Mouse (Mus musculus): ENCODE results near the gene Wdr20rt.
"Not testable (repeated sequence)": the region's sequence is repeated elsewhere in the genome, so short reads cannot be mapped to it uniquely, and the experiment has no call there.

Wdr20rt gene

DNA sequence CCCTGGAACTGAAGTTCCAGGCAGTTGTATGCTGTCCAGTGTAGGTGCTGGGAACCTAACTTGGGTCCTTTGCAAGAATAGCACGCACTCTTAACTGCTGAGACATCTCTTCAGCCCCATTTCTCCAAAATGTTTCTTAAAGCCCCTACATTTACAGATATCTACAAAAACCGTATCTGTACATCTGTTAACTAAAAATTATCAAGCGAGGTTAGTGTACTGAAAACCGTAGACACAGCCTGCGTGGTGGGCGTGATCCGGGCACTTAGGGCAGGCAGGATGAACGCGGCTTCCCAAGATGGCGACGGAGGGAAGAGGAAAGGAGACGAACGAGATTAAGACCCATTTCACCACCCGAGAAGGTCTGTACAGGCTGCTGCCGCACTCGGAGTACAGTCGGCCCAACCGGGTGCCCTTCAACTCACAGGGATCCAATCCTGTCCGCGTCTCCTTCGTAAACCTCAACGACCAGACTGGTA is at the start of gene Wdr20rt:
TSS of gene Wdr20rt (plus strand) at position 51 of the 479 bp plus-strand sequence.
- no peak for DNase-seq

DNA sequence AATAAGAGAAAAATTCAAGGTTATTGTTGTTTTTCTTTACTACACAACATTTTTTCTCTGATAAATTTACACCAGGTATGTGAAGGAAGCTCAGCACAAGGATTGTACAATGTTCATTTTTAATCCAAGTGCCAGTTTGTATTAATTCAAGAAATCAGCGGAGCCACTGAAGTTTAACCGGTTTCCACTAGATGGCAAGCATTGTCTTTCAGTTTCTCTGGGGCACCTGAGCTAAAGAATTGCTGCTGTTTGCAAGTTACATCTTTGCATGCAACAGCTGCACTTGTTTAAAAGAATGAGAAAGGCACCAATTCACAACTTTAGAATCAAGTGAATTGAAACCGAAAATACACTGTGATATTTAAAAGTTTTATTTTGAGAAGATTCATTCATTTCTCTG is 38.0 kb upstream of the Wdr20rt start:
- no peak for DNase-seq

DNA sequence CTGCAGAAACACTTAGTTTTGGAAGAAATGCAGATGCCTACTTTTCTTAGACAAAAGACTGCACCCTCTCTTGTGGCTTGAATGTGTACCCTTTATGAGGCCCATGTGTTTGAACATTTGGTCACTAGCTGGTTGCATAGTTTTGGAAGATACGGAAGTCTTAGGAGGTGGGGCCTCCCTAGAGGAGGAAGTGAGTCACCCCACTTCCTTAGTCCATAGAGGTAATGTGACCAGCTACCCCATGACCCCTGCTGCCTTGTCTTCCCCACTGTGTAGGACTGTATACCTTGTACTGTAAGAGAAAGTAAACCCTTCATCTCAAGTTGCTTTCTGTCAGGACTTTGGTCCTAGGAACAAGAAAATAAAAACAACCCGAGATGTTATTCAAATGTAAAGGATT is 36.1 kb upstream of the Wdr20rt start:
- no peak for DNase-seq

DNA sequence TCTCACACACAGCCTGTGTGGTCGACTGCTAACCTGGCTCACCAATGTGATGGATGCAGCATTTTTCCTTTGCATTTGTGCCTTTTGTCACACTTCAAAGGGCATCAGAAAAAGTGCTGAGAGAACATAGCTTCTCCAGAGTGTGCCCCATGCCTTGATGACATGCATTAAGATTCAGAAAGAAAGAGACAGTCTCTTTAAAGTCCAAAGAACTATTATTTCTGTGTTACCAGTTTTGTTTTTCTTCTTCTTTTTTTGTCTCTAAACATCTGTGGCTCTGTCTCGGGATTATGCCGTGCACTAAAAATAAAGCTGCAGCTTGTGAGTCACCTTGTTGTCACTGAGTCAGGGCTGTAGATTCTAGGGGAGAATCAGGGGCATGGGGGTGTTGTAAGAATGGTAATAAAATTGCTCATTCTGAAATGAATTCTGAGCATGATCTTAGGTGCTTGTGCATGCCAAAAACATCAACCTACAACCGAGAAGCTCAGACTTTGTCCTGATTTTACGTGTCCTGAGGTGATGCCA is 31.2 kb upstream of the Wdr20rt start:
- DNase-seq, result no peak

DNA sequence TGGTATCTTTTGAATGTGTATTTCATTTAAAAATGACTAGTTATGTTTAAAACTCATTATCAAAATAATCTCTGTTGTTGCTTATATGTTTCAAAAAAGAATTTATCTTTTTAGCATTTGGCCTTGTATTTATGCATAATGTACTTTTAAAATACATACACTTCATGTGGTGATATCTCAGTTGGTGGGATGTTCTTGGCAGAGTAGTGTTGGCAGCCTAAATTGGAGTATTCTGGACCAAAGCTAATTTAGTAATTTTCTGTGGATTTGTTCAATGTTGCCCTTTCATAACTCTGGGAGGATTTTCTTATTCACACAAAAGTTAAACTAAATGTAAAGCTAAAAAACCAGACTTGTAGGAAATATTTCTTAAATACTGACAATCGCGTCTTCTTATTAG is 23.5 kb upstream of the Wdr20rt start:
- DNase-seq, result no peak

DNA sequence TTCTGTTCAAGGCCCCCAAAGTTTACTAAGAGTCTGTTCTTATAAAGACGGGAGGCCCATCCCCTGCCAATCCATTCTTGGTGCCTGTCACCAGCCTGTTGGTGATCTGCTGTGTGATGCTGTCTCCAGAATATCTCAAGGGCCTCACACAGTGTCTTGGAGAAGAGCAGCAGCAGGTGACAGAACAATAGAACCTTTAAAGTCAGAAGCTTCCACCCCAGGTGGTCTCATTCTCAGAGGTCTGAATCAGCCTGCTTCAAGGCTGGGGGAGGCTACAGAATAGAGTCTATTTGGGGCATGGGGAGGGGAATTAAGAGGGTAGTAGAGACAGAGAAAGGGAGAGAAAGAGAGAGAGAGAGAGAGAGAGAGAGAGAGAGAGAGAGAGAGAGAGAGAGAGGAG is 18.9 kb upstream of the Wdr20rt start:
- no peak for DNase-seq

DNA sequence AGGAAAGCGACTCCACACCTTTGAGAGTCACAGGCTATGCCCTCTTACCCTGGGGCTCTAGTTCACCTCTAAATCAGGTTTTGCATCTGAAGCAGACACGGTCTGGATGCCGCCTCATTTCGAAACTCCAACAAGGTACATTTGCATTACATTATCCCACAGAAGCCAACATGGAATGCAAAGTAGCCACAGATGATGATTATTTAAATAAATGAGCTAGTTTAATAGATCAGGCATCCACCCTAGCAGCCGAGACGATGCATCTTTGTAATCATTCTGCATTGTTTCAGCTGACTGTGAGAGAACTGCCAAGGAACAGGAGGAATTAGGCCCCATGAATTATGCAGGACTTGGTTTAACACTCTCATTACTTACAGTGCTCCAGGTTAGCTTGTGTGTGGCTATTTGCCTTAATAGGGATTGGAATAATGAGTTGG is 8.9 kb upstream of the Wdr20rt start:
- no peak for DNase-seq

DNA sequence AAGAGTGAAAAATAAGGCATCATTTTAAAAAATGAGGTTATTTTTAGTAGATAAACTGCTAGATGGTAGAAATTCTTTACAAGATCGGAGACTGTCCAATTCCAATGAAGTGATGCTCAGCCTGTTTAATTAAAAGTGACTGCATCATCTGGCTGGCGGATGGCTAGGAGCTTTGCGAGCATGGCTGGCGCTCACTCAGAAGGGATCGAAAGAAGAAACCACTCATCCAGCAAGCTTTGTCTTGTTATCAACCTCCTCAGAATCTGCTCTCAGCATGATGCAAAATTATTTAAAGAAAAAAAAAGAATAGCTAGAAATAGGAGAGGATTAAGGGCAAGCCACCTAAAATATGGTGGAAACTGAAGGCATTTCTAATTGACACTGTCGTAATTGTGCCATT is 3.3 kb downstream of the Wdr20rt start:
- DNase-seq, result no peak

DNA sequence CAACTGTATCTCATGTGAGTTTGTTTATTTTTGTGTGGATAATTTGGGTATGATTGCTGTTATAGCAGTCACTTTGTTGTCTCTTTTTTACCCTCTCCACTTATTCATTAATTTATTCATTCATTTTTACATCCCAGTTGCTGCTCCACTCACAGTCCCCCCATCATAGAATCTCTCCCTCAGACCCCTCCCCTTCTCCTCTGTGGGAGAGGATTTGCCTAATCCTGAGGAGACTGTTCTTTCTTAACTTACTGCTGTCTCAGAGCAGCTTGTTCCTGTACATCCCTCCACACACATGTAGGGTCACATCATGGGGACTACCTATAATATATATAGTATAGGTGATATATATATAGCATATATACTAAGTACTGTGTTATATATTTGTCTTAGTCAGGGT is 3.7 kb downstream of the Wdr20rt start:
- no peak for DNase-seq

DNA sequence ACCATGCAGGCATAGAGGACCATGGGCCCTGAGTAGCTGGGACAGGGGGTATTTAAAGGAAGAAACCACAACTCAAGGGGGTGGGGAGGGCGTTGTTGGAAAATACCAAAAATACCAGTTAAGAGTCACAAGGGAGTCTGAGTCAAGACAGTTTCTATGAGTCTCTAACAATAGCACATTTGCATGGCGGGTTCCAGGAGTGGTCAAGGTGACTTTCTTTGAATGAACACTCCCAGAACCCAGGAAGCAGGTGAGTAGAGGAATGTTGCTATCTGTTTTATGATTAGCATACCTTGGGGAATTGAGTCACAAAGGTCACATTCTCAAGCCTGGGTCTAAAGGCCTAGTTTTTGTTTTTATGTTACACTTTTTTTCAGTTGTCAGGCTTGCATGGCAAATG is 7.5 kb downstream of the Wdr20rt start:
- DNase-seq, result not testable (repeated sequence)

DNA sequence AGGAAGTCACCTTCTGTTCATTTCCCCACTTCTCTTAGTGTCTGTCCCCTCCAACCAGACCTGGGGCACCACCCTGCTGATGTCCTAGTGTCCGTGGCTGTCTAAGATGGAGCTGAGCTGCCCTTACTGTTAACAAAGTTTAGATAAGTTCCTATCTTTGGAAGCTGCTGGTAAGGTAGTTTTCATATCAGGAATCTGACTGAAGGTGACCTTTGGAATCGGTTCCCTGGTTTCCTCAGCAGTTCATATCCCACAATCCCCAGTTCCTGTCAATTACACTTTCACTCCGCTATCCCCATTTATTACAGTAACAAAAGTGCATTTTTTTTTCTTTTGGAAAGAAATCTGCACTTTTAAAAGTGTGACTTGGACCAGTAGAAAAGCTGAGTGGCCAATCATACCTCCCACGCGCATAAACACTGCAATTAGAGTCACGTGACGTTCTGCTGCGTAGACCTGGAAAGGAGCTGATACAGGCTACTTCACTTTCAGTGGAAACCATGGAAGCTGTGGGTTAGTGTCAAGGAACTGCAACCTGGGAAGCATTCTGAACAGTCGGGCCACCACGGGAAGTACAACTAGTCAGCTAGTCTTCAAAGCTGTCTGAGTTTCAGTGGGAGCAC is 24.9 kb downstream of the Wdr20rt start:
- no peak for DNase-seq

DNA sequence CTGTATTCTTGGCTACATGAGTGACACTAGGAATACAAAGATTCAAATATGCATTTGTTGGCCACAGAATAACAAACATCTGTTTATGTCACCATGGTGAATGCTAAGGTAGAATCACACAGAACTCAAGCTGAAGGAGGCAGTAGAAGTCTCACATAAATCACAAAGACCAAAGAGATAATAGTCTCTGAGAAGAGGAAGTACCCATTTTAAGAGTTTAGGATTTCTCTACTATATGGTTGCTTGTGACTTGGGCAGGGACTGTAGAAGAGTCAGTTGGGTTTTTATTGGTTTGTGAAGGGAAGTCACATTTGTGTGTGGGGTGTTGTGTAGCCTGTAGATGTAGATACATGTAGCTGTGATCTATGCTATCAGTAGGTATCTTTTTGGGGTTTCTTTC is 31.6 kb downstream of the Wdr20rt start:
- DNase-seq, result no peak

DNA sequence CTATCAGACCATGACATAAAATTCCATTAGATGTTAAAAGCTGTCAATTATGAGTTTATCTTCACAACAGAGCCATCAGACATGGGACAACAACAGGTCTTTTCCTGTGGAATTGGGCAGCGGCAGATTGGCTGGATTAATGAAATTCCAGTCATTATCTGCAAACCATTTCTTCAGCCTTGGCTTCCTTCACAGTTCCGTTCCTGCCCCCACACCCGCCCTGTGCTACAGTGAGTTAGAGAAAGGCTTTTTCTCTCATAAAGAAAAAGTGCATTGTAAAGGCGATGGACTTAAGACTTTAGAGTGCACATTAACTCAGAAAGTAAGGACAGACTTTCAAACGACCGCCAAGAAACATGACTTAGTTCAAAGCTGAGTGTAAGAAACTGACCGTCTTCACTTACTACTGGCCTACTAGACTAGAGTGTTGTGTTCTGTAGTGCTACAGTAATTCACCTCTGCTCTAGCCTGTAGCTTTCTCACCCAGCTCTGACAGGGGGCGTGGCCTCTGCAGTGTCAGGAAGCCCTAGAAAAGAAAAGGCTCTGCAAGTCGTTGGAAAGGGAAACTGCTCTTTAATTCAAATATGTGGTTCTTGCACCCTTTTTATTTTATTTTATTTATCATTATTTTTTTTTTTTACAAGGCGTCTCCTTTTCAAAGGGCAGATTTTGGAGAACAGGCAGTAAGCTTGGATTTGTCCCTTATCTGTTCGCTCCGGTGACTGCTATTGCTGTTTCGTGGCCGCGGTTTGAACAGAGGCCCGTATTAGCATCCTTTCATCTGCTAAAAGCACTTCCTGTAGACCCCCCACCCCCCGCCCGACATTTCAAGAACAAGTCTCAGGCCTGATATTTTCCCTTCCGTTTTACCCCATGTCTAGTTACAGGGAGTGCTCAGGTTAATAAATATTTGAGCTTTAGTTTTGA is 33.2 kb downstream of the Wdr20rt start:
- peak; percentile 36 to 47 for DNase-seq

DNA sequence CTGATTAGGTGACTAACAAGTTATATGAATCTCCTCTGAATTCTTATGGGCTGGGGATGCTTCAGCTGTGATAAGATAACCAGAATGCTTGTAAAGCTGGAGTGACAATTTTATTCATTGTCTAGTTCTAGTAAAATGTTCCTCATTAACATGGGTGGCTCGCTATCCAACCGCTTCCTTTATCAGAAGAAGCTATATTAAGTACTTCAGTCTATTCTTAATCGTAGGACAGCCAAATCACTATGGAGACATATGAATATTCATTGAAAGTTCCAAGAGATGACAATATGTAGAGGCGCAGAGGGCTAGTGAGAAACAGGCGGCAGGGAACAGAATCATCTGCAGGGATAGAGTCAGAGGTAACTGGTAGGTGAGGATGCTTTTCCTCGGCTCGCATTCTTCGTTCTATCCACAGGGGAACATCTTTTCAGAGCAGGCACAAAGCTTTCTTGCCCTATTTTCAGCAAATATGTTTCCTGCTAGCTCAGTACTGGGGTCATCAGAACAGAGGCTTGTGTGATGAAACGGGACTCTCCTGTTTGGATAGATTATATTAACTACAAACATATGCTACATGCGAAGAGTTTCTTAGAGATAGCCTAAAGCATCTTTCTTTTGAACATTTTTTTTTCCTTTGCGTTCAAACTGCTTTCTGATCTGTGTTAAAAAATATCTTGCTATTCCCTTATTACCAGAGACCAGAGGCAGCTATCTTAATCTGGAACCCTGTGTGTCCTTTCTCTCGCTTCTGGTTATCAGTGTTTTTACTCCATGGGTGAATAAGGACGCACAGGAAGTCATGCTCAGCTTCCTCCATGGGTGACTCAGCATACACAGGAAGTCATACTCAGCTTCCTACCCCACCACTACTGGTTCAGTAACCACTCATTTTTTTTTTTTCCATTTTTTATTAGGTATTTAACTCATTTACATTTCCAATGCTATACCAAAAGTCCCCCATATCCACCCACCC is 34.1 kb downstream of the Wdr20rt start:
- DNase-seq, result no peak

DNA sequence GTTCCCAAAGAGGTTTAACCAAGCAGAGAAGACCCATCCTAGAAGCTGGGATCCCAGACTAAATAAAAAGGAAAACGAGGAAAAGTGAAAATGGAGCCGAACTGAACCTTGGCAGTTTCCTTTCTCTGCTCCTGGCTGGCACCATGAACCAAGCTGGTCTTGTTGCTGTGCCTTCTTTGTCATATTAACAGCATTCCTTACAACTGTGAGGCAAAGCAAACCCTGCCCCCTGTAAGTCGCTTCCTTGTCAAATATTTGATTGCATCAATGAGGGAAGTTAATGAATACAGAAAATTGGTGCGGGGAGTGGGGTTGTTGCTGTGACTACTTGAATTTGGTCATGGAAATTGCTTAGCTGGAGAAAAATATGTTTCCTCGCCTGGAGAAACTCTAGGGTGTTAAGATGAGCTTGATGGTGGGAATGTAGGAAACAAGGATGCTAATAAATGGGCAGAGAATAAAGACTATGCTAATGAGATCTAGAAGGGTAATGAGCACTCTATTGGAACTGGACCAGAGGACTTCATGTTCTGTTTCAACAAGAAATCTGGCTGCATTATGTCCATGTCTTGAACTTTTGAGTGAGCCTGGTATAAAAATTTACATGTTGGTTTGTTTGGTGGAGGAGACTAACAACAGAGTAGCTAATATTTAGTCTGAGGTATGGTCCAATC is 43.1 kb downstream of the Wdr20rt start:
- no peak for DNase-seq

DNA sequence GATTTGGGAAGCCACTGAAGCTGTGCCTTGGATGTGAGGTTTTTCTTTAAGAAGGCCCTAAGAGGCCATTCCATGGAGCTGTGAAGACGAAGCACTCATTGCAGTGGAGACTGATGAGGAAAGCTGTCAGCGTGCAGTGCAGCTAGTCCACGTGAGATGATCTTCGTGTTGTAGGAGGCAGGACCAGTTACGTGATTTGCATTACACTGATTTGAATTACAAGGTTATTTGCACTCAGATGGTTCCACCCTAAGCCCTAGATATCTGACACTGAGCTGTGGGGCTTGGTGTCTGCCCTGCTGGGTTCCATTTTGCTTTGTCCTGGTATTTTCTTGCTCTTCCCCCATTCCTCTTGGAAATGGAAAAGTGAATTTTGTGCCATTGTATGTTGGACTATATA is 44.1 kb downstream of the Wdr20rt start:
- DNase-seq, result no peak

DNA sequence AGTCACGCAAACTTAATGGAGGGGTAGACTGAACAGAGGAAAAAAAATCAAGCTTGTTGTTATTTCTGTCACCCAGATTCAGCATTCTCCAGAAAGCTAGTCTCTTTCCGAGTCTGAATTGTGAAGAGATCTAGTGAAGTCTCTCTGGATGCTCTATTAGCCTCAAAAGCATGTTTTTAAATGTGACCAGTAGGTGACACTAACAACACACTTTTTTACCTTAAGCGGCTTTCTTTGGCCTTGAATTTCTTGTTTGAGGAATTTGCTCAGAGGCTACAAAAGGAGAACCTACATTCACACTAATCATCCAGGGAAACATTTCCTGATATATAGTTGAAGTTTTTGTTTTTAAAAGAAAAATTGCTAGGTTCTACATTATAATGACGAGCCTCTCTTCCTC is 48.5 kb downstream of the Wdr20rt start:
- no peak for DNase-seq
